Mouse (Mus musculus) heart, postnatal 14 days (tissue): Measurements from ENCODE around the gene Pgm2l1. TPM values are rescaled to one million over a fixed set of nuclear protein-coding genes. Genes with fewer than 3 reads are reported as not detected.
"Not testable (repeated sequence)": the region's sequence is repeated elsewhere in the genome, so short reads cannot be mapped to it uniquely, and the experiment has no call there.

ENCODE experiments used
- DNase-seq, 2 experiments: peaks; one replicate each; pipeline ENCODE4 v3.0.0; 2021 to 2022
- intact Hi-C: fragments of 180-260 bp; cut with DNase I; formaldehyde crosslinking; loops from one replicate; pipeline ENCODE4 v1.15.1; 2025
- total RNA-seq, 2 experiments: library from RNA; stranded (reverse); gene quantifications; 2 replicates each; pipeline ENCODE4 v1.2.3; 2021

Pgm2l1 gene
- total RNA-seq, 2 experiments from 2014 or later = 8.1 TPM

DNA sequence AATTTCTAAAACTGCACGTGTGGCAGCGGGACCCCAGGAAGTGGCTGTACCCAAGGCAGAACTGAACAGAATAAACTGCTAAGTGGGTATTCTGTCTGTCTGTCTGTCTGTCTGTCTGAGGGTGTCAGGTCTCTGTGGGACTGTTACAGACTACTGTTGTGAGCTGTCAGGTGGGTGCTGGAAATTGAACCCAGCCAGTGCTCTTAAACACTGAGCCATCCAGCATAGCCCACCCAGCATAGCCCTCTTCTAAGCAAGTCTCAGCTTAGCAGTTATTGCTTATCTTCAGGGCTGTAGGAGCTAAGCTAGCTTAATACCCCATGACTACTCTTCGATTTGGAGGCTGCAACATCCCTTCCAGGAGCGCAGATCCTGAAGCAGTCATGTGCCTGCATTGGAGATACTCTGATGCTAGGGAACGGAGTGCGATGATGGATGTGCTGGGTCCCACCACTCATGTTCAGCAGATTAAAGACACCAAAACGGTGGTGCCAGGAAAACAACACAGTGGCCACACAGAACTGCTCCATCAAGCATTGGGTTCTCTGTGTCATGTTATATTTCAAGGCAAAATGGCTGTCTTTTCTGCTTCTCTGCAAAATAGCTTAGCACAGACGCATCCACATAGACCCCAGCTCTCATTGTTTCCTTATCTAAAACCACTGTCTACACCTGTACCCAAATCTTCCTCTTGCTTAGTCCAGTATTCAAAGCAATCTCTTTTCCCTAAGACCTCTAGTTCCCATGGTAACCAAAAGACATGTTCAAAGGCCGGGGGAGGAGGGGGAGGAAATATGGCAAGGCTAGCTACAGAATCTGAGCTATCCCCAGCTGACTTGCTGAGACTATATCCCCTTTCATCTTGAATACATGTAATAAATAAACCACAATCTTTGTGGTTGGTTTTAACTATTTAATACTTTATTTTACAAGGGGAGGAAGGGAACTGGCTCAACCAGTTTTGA is 10.3 kb upstream of the Pgm2l1 start:
- intact Hi-C loops = no loop called here

DNA sequence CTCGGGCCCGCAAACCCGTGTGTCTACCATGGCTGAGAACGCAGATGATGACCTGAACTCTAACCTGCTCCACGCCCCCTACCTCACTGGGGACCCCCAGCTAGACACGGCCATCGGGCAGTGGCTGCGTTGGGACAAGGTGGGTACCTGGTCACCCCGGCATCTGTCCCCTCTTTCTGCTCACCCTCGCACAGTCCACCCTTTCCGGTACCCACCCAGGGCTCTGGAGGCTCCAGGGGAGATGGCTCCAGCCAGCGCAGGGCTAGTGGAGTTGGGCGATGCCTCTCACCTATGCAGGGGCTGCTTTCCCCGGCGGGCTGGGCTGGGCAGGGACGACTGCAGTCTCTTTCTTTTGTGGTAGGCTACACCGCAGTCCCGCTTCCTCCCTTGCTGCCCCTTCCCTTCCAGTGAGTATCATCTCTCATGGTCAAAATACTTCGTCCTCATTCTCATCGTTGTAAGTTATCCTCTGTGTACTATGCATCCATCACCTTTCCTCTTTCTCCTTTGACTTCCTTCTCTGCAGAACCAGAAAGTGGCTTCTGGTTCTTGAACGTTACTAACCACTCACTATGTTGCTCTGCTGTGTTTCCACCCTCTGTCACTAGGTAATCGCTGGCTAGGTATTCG is 817 bp downstream of the Pgm2l1 start:
- peak; percentile 24 for DNase-seq
- intact Hi-C loops = loop anchor here (5.0 kb wide), 1 partner anchor 106 kb away; the partner anchor contains the start of gene Pold3

More for the DNA sequence above, 10.3 kb upstream of the Pgm2l1 start:
- no peak for DNase-seq

DNA sequence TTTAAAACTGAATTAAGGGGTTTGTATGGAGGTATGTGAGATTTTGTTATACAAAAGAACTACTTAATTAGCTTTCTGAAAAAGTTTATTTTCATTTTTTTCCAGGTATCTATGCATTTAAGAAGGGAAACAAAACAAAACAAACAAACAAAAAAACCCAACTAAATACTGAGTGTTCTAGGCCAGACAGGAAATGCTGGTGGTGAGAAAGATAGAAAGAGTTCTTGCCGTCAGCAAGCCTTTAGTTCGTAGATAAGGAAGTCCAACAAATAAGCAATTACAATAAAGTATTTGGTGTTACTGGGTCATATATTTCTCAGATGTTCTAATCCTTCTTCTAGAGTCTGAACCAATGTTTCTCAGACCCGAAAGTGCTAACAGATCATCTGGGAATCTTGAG is 1.8 kb downstream of the Pgm2l1 start:
- intact Hi-C loops = loop anchor here (5.0 kb wide), 1 partner anchor 107 kb away; the partner anchor contains the start of gene Pold3

DNA sequence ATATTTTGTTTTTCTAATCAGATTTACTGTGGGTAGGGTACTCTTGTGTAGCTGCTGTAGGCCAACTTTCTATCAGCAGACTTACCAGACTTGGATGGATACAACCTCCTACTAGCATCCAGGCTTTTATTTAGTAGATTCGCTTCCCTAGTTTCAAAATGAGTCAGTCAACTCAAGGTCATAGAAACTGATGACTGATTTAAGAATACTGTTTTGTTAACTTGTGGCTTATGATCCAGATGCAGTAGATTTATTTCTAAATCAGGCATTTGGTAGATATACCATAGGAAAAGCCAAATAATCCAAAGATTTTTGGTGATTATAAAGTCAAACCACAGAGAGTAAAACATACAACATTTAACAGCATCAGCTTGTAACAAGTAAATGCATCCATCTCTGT is 3.5 kb downstream of the Pgm2l1 start:
- intact Hi-C loops = no loop called here

More for the DNA sequence above, 1.8 kb downstream of the Pgm2l1 start:
- no peak for DNase-seq

DNA sequence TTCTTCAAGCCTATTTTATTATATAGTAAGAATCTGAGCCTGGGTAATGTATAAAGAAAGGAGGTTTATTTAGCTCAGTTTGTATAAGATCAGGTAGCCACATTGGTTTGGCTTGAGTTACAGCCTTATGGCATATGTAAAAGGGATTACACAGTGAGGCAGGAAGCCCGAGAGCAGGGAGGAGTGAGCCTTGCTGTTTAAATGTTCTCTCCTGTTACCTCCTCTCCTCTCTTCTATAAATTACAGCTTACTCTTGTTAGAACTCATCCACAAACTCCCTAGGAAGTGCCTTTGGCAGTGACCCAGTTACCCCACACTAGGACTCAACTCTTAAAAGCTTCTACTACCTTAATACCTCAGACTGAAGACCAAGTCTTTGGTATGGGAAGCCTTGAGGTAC is 4.5 kb downstream of the Pgm2l1 start:
- intact Hi-C loops = no loop called here
- no peak for DNase-seq

More for the DNA sequence above, 3.5 kb downstream of the Pgm2l1 start:
- DNase-seq = no peak

DNA sequence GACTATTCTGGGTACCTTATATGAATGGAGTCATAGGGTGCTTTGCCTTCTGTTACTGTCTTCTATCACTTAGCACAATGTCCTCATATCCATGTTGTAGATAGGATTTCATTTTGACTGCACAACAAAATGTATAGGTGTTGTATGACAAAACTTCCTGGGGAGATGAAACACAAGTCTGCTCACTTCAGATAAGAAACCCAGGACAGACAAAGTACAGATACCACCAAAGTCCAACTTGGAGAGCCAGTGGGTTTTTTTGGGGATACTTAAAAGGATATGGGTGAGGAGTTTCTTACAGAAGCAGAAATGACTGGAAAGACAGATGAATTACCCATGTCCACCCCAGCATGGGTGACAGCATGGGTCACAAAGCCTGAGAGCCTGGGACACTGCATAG is 6.5 kb downstream of the Pgm2l1 start:
- DNase-seq = no peak
- intact Hi-C loops = no loop called here

DNA sequence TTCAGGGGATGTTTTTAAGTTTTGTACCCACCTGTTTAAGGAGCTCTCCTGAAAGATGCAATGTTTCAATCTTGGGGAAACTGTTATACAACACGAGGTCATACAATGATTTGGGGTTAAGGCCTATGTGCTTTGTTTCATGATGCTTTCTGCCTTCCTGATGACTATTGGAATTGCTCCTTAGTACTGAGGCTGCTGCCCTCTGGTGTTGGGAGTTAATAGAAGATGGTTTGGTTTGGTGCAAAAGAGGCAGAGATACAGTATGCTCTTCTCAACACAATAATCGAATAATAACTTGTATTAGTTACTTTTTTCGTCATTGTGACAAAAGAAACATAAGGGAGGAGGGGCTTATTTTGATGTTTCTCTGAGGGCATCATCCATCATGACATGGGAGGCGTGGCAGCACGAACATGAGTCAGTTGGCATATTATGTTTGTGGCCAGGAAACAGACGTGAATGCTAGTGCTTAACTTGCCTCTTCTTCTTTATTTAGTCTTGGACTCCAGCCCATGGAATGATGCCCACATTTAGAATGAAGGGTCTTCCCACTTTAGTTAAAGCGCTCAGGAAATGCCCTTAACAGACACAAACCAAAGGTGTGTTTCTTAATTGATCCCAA is 7.2 kb downstream of the Pgm2l1 start:
- intact Hi-C loops = no loop called here
- DNase-seq = peak; percentile 30 to 63

DNA sequence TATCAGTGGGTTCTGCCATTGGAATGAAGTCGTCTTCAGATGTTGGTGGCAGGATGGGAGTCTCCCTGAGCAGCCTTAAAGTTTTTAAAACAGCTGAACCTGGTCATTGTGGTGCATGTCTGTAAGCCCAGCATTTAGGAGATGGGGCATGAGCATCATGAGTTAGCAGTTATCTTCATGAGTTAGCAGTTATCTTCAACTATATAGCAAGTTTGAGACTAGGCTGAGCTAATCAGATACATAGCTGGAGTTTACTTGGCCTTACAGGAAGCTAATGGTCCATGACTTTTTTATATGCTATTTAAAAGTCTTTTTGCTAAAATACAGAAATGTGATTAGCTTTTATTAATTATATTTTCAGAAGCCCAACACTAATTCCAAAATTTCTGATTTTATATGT is 11.1 kb downstream of the Pgm2l1 start:
- DNase-seq = no peak
- intact Hi-C loops = no loop called here

DNA sequence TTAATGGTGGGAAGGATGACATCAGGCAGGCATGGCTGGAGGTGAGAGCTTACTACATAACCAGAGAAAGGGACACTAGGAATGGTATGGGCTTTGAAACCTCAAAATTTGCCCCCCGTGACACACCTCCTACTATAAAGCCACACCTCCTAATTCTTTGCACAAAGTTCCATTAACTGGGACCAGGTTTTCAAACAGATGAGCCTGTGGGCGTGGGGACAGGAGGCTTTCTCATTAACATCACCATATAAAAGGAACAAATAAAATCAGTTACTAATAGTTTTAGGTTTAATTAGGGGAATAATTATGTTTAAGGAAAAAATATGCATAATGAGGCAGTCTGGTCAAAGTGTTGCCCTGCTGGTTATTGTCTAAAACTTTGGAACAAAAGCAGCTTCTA is 13.4 kb downstream of the Pgm2l1 start:
- intact Hi-C loops = no loop called here
- no peak for DNase-seq

DNA sequence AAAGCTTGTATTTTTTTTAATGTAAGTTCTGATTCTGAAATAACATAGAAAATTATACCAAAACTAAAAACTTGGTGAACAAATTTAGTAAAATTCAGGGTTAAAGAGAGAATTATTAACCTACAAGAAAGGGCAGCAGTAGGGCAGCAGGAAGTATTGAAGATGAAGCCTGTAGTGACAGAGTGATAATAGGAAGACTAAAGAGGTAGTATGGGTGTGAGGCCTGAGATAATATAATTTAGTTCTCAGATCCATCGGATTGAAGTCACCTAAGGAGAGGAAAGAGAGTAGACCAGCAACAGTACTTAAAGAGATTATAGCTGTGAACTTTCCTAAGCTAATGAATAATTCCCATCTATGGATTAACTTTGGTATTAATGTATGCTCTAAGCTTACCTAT is 15.8 kb downstream of the Pgm2l1 start:
- no peak for DNase-seq
- intact Hi-C loops = no loop called here

DNA sequence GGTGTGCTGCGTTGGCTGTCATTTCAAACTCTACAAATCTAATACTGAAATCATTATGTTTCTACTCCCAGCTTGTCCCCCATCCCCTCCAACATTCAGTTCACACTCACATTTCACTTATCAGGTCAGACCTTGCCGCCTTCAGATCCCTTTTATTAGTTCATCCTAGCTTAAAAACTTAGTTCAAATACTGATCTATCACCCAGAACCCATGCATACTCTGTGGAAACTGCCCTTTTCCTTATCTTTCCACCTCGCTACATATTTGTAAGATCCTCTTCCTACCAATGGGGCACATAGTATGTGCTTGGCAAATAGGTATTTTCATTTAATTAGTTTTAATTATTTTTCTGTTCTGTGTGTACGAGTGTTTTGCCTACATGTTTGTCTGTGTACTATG is 17.0 kb downstream of the Pgm2l1 start:
- intact Hi-C loops = no loop called here
- no peak for DNase-seq

DNA sequence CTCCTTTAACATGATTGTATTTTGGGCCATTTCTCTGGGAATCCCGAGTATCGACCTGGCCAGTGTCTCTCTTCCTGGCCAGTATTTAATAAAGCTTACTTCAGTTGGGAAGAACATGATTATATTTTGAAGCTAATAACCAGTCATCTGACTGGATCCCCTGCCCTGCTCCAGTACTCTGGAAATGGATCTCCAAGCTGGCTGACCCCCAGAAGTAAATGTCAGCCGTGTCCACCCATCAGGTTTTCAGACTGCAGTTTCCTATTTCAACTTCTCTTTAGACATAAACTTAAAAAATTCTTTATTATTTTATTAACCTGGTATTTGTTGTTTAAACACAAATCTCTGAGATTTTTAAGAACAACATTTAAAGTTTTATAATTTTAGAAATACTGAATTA is 18.0 kb downstream of the Pgm2l1 start:
- intact Hi-C loops = no loop called here
- no peak for DNase-seq

DNA sequence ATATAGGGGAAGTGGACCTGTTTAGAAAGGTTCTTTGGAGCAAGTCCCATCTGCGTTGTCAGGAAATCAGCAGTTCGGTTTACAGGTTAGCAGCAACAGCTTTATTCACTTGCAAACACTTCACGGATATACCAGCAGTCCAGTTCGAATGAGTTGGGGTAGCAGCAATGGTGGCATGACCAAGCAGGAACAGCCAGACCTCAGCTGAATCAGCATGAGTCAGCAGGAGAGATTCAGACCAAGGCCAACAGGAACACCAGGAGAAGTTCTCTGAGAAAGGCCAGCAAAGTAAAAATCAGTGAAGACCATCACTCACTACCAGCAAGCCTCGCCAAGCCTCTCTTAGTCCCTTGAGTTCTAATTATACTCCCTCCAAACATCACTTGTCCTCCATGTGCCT is 23.5 kb downstream of the Pgm2l1 start:
- DNase-seq = no peak
- intact Hi-C loops = no loop called here

DNA sequence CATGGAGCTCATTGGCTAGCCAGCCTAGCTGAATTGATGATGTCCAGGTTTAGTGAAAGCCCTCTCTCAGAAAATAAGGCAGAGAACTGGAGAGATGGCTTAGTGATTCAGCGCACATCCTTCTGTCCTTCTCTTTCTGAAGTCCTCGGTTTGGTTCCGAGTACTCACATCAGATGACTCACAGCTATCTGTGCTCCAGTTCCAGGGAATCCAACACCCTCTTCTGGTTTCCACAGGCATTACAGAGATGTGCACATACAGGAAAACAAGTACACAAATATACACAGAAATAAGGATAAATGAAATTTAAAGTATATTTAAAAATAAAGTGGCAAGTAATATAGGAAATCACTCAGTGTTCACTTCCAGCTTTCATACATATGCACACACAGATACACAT is 35.2 kb downstream of the Pgm2l1 start:
- intact Hi-C loops = no loop called here

DNA sequence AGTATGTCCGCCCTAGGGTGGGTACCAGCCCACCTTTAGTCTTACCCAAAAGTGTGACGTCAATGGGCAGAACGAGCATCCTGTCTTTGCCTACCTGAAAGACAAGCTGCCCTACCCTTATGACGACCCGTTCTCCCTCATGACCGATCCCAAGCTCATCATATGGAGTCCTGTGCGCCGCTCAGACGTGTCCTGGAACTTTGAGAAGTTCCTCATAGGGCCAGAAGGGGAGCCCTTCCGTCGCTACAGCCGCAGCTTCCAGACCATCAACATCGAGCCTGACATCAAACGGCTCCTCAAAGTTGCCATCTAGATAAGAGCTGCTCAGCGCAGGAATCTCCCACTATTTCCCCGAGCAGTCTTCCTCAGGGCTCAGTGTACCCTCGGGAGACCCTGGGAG is 37.7 kb downstream of the Pgm2l1 start:
- DNase-seq, intact Hi-C loops: not testable (repeated sequence)

More for the DNA sequence above, 35.2 kb downstream of the Pgm2l1 start:
- no peak for DNase-seq

DNA sequence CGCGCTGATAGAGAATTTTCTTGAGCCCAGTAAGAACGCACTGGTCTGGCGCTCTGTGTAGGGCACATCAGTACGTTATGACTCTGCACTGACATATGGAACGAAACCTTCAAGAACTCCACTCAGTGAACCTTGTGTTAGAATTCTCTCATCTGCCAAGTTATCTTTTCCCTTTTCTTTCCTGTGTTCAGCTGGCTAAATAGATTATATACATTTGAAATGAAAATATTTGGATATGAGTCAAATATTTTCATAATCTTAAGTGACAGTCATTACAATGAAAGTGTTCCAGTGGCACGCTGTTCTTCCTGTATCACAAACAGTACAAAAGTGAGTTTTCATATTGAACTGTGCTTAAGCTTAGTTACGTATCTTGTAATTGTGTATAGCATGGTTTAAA is 45.2 kb downstream of the Pgm2l1 start:
- no peak for DNase-seq
- intact Hi-C loops = no loop called here

DNA sequence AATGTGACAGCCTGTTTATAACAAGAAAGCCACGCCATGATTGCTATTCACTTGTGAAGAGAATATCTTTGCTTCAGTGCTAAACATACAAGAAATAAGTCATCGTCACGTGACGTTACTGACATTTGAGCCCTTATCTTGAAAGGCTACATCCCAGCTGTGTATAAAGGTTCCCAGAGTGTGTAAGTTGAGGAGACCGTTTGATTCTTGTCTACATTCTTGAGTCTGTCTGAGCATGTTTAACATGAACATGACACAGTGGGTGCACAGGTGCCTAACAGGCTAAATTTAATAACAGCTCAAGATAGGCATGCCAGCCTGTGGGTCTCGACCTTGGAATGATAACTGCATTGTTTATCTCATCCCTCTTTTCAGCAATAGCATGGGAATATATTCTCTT is 47.3 kb downstream of the Pgm2l1 start:
- intact Hi-C loops = no loop called here

DNA sequence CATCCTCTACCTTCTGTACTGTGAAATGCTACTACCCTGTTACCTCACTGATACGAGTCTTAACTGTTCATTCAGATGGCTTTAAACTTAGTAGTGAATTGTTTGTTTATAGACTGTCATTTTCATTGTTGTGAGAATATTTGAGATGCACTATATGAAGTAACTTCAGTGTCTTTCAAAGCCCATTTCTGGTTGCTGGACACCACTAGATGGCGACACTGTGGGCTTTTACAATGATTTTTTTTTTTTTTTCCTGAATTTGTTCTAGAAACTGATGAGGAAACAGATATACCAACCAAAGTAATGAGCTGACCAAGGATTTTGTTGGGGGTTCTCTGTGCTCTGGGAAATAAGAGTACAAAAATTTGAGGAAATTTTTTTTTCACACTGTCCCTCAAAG is 49.2 kb downstream of the Pgm2l1 start:
- intact Hi-C loops = no loop called here
- DNase-seq = peak in 1 of 2 experiments; percentile 22

More for the DNA sequence above, 47.3 kb downstream of the Pgm2l1 start:
- no peak for DNase-seq

DNA sequence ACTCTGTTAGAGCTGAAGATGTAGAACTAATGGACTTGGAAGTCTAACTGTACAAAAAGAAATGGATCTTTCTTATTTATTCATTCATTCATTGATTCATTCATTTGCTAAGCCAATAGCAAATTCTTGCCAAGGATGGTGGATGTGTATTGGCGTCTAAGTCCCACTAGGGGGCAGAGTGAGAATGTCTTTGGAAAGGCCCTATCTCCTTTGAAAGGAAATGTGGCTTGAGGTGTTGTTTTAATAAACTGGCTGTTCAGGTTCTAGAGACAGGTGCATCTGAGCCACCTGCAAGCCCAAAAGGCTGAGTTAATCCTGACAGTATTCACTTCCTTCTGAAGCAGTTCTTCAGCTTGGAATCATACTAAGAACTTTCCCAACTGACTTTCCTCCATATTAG is 52.6 kb downstream of the Pgm2l1 start:
- intact Hi-C loops = loop anchor here (2.0 to 5.0 kb wide), 2 partner anchors 45 to 112 kb away; no protein-coding TSS in a partner anchor
- DNase-seq = peak; percentile 23 to 62

DNA sequence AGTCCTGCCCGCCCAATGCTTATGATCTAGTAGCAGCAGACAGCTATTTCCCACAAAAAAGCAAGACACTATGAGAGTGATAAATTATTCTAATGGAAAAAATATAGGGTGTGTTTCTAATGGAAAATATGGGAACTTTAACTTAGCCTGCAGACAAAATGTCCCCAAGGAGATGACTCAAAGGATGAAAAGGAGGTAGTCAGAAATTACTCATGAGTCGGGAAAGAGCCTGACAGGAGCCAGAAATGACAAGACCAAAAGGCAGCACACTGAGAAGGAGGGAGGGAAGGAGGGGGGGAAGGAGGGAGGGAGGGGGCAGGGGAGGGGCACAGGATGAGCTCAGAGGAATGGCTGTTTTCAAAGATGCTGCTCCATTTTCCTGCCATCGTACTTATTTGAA is 54.4 kb downstream of the Pgm2l1 start:
- DNase-seq = no peak
- intact Hi-C loops = loop anchor here (5.0 kb wide), 1 partner anchor 111 kb away; no protein-coding TSS in a partner anchor

DNA sequence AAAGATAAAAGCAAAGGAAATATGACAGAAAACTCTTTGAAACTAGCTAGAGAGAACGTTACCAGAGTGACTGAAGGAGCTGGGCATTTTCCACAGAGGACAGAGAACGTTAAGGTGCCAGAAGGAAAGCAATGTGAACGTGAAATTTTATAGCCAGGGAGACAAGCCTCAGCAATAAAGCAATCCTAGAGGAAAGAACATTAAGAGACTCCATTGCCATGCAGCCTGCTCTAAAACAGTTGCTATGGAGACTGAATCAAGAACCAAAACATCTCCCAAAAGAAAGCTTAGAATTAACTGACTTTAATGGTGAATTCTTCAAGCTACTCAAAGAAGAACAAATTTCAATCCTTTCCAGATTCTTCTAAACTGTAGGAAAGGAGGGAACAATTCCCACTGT is 56.1 kb downstream of the Pgm2l1 start:
- intact Hi-C loops = loop anchor here (5.0 kb wide), 1 partner anchor 109 kb away; no protein-coding TSS in a partner anchor
- DNase-seq = no peak
